Mouse (Mus musculus) thymus, postnatal 25 days (tissue): ENCODE data around the gene Slitrk3.
"Not testable (repeated sequence)": the region's sequence is repeated elsewhere in the genome, so short reads cannot be mapped to it uniquely, and the experiment has no call there.

Experiments
- DNase-seq: peaks from one replicate; pipeline ENCODE4 v3.0.0; 2022

Slitrk3 gene

DNA sequence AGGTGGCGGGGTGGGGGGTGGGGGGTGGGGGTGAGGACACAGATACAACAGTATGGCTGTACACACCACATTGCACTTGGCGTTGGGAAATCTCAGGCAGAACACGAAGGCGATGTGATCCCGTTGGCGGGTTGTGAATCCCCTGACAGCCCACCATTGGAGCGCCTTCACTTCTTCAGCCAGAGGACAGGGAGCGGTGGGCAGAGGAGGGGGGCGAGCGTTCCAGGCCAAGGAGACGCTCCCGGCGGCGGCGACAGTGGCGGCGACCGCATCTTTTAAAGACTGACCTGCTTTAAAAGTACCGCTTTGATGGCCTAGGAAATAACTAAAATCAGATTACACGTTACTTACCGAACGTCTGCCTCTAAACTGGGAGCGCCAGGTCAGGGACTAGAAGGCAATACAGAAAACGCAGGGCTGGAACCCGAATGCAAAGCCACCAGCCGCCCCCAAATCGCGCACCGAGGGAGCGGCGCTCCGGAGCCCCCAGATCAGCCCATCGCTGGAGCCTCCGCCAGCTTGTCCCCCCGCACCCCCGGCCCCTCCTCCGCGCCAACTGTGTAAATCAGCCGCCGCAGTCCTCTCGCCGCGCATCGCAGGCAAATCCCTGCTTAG, at the start of gene Slitrk3:
Gene Slitrk3, minus strand, starts transcription at position 607 of the 615 bp plus-strand sequence.
- no peak for DNase-seq

DNA sequence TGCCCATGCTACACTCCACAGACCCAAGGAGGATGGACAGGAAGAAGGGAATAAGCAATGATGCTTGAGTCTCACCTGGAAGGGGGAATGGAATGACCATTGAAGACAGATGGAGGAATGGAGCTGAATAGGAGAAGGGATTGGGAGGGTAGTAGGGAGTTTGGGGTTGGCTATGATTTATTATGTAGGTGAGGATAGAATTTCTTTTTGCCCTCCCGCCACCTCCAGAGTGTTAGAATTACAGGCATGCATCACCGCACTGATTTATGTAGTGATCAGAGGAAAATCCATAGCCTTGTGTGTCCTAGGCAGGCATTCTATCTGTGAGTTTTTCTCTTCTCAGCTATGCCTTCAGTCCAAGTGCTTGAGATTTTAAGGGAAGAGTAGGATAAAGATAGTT, 36.8 kb upstream of the Slitrk3 start:
- not testable (repeated sequence) for DNase-seq

DNA sequence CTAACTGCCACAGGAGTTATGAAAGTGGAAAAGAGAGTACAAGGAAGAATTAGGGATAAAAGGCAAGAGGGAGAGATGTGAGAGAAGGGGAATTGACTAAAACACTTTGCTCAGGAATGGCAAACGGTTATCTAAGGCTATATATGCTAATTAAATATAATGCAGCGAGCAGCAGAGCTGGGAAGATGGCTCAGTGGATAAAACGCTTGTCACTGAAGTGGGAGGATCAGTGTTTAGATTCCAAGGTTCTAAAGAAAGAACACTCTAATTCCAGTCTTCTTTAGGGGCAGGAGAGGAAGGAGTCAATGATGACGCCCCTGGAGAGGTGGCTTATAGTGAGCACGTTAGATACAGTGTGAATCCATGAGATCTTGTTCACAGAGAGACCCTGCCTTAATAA, 27.0 kb upstream of the Slitrk3 start:
- no peak for DNase-seq

DNA sequence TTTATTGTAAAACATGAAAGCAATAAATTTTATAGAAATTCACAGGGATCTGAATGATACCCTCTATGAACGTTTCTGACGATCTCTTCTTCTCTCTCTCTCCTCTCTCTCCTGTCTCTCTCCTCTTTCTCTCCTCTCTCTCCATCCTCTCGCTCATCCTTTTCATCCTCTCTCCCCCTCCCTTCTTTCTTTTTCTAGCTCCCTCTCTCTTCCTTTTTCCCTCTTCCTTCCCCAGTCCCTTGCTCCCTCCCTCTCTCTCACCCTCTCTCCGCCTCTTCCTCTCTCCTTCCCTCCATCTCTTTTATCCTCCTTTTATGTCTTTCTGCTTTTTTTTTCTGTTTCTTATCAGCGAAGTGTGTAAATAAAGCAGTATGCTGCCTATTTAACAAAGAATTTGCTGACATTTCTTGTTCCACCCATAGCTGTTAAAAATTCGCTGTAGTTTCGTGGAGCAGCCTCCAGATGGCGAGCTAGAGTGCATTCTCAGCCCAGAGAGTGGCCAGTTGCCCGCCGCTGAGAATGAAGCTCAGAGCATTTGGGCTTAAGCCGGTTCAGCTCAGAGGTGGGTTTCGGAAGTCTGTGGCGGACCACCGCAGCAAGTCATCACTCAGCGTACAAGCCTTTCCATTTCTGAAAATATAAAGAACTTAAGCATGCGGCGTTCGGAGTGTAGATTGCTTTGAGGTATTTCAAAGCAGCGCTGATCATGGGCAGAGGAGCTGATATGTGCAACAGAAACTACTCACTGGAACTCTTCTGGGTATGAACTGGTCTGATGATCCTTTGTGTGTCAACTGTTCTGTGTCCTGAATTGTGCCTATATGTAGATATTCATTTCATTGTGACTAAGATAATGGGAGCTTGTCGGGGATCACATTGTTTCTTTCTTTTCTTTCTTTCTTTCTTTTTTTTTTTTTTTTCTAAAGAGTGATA, 8.5 kb upstream of the Slitrk3 start:
- no peak for DNase-seq

DNA sequence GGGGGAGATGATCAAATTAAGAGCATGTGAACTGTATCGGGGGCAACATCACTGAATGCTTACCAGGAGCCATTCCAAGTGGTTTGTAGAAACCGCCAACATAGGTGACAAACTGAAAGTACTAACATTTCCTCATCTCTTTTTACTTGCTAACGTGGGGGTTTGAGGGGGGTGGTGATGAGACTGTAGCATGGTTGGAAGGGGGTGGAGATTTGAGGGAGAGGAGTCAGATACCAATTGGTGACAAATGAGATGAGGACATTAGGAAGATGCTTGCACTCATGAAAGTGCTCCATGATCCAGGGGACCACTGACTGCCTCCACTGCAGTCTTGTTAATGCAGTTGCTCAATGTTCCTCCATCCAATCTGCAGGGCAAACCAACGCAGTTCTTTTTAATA, 587 bp upstream of the Slitrk3 start:
- no peak for DNase-seq

DNA sequence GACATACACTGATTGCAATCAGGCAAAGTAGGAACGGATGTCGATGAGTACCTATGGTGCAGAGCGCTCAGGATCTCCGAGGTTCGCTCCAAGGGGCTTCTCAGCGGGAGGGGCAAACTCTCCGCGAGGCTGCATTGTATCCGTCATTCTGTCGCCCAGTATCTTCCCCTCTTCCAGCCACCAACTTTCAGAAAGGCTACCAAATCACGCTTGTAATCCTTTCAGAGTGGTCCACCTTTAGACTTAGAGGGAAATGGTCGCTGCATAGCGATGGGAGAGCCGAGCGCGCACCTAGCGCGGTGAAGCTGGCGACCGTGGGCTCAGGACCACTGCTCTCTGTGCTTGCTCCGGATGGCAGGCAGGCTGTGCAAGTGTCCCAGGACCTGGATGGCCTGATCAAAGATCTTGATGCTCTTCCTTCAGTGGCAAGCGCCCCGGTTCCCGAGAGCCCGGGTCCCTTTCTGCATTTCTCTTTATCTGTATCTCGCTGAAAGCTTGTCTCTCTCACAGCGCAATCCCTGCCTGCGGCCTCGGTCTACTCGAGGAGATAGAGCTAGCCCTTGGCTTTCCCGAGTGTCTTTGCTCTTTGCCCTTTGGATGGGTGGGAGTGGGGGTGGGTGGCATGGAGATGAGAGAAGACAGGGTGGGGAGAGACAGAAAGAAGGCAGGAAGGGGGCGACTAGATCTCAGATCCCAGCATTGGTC, 959 bp downstream of the Slitrk3 start:
- DNase-seq = no peak

DNA sequence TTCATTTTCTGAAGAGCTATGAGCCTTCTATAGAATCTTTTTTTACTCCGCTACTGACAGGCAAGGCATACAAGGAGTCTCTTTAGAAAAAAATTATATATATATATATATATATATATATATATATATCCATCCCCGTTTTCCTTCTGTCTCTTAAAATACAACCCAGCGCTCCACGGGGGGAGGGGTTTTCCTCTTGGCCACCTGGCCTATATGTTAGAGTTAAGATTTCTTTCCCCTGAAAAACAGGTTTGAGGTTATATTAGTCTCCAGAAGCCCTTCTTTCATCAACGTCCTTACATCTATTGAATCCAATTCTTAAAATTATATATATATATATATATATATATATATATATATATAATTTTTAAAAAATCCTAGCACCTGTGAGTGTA, 1.6 kb downstream of the Slitrk3 start:
- no peak for DNase-seq

DNA sequence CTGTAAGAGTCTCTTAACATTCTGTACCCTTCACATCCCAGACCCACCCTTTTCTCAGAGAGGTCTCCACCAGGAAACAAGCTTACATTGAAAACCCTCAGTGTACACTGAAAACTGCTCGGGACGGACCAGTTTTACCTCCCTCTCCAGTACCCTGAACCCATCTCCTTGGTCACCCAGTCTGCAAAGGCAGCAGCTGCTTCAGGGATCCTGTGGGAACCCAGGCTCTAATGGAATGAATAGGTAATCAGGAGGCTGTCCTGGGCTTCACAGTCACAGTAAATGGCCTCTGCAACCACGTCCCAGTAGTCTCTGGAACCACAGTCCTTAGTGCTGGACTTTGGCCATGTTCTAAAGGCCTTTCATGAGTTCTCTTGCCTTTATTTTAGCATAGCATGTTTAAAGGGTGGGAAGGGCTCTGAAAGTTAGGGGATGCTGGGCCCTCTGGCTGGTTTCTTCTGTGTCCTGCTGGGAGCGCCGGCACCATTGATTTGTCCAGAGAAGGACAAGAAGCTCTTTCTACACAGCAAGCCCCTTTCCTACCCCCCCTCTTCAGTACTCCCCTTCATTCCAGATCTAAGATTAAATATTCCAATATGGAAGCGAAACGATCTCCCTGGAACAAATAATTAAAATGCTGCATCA, 2.1 kb downstream of the Slitrk3 start:
- no peak for DNase-seq

DNA sequence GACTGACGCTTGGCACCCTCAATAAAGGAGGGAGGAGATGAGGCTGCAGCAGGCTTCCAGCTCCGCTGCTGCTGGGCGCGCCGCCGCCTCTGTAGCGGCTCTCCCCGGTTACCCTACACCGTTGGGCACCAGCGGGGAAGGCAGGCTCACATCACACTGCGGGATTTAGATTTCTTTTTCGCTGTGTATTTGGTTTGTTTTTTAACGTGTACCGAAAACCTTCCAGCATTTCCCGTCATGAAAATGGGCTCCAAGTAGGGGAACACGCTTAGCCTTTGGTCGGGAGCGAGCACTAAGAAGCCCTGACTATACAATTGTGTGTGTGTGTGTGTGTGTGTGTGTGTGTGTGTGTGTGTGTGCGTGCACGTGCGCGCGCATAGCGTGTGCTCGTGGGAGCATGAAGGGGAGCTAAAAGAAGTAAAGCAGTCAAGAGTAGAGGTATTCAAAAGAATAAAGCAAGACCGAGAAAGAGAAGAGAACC, 4.1 kb downstream of the Slitrk3 start:
- DNase-seq = no peak

DNA sequence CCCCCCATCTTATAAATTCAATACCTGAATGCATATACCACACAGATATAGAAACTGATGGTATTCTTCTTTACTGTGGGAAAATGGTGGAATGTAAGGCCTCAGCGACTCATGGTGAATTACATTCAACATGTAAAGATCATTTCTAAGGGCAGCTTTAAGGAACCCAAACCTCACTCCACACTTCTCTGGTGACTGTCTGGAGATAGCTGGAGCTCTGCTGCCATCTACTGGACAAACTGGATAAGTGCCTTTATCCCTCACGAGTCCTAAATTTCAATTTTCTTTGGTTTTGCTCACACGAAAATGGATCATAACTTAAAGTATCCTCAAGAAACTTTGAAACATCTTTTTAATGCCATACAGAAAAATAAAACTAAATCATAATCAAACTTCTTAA, 11.4 kb downstream of the Slitrk3 start:
- DNase-seq = no peak

DNA sequence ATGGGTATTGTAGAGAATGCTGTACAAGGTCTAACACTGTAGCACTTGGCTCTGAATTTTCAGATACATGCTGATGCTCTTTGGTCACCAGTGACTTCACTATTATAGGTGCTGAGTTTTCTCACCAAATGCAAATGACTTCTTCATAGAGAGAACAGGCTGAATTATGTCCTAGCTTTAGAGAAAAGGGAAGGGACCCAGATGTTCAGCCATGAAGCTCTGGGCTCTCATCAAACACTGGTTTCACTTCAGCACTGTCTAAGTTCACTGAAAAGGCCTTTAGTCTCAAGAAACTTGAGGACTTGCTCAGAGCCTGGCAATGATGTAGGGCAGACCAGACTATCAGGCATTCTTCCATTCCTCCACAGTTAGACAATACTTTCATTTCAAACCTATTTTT, 15.3 kb downstream of the Slitrk3 start:
- no peak for DNase-seq

DNA sequence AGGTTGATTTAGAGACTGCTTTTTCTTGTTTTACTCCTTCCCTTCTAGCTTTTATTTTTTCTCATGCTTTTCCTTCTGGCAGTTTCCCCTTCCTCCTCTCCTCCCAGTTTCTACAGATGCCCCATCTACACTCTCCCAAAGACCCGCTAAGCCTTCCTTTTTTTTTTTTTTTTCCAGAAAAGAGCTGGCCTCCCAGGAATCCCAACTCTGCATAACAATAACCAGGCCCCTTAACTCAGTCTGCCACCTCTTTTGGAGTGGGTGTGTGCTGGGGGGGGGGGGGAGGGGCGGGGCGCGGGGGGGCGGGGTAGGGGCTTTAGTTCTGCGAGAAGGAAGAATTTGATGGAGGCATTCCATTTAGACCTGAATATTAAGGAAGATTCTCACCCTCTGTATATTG, 51.6 kb downstream of the Slitrk3 start:
- DNase-seq = no peak

DNA sequence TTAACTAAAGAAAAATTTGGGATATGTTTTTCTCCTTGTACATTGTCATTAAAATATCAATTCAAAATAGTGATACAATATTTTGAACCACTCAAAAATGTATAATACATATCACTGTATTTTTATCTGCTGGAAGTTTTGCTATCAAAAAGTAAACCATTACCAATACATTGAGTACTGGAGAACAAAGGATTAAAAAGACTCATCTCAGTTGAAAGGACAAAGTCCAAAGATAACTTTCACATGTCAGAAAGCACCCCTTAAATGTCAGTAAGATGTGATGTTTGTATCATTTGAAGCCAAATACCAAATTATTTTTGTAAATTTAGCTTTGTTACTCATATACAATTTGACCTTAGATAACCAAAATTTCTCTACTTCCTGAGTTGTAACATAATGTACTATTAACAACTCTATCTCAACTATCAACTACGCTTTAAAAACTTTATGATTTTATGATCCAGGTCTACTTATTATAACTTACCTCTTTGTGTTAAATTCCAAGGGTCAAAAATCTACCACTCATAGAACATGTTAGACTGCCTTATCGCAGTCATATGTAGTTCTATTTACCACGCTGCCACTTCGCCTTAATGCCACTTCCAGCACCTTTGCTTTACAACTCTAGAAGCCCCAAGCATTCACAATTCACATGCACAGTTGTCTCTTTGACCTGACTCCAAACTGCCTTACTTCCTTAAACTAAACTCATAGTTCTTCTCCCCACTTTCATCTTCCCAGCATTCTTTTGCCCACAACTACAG, 54.5 kb downstream of the Slitrk3 start:
- DNase-seq = no peak

DNA sequence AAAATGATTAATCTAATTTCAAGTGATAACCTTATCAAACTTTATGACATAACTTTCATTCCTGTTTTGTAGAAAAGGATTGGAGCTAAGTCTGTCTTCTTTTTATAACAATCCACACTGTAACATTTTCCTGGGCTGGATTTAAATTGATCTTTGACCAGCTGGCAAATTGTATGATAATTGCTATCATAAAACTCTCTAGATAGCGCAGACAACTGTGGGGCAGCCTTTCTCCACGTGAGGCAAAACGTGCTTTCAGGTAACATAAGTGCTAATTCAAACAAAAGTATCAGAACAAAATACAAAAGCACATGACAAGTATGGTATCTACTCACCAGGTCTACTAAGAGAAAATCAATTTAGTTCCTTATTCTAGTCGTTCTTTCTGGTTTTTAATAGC, 60.1 kb downstream of the Slitrk3 start:
- no peak for DNase-seq
